7 mouse cellular contexts compared by ENCODE assay signal in genomic region chr7:130935793-130936471, GRCm38 (mm10). TPM values are rescaled to one million over a fixed set of nuclear protein-coding genes. Genes with fewer than 3 reads are reported as not detected.
DNase-seq lines count a peak whose midpoint lies in the region; ATAC-seq lines count a peak whose summit lies in the region.

Htra1 (plus strand) TSS chr7:130936111.

- DNase-seq in adrenal gland, postnatal 36 days: peak; percentile 90 to 93
- DNase-seq in heart, adult 8-10 months (ENCODE audit: low spot score): peak; percentile 78
- peak; percentile 56 to 77 for DNase-seq in kidney, adult 8-10 months

- peaks cover 73% of the 10 kb centered on the region for H3K27me3 ChIP-seq in embryonic facial prominence, embryonic 13.5 days
- H3K27me3 ChIP-seq in limb, embryonic 12.5 days: peaks cover 77% of the 10 kb centered on the region
- peaks cover 75% of the 10 kb centered on the region for H3K27me3 ChIP-seq in midbrain, embryonic 12.5 days
- peaks cover 22% of the 10 kb centered on the region for H3K27me3 ChIP-seq in stomach, embryonic 14.5 days (ENCODE audit: control insufficient read depth, insufficient read depth, low read length)

- no peaks in the 10 kb centered on the region for H3K36me3 ChIP-seq in embryonic facial prominence, embryonic 13.5 days
- H3K36me3 ChIP-seq in limb, embryonic 12.5 days: no peaks in the 10 kb centered on the region
- H3K36me3 ChIP-seq in midbrain, embryonic 12.5 days: no peaks in the 10 kb centered on the region
- H3K36me3 ChIP-seq in stomach, embryonic 14.5 days (ENCODE audit: control insufficient read depth, insufficient read depth, low read length): no peaks in the 10 kb centered on the region

- H3K27ac ChIP-seq in embryonic facial prominence, embryonic 13.5 days: no peak within 1 kb of the TSS
- H3K27ac ChIP-seq in limb, embryonic 12.5 days: no peak within 1 kb of the TSS
- no peak within 1 kb of the TSS for H3K27ac ChIP-seq in midbrain, embryonic 12.5 days (replicated peaks)
- H3K27ac ChIP-seq in stomach, embryonic 14.5 days (ENCODE audit: low read length): no peak within 1 kb of the TSS

- H3K9me3 ChIP-seq in embryonic facial prominence, embryonic 13.5 days: no peaks in the 10 kb centered on the region
- H3K9me3 ChIP-seq in limb, embryonic 12.5 days: no peaks in the 10 kb centered on the region
- no peaks in the 10 kb centered on the region for H3K9me3 ChIP-seq in midbrain, embryonic 12.5 days
- no peaks in the 10 kb centered on the region for H3K9me3 ChIP-seq in stomach, embryonic 14.5 days (ENCODE audit: control insufficient read depth, low read depth, low read length)

- peak within 1 kb of the TSS; percentile 56 for H3K4me3 ChIP-seq in embryonic facial prominence, embryonic 13.5 days
- H3K4me3 ChIP-seq in limb, embryonic 12.5 days (replicated peaks): peak within 1 kb of the TSS; percentile 56
- H3K4me3 ChIP-seq in midbrain, embryonic 12.5 days: peak within 1 kb of the TSS; percentile 53
- H3K4me3 ChIP-seq in stomach, embryonic 14.5 days (ENCODE audit: low read depth, low read length): peak within 1 kb of the TSS; percentile 54

- peak within 1 kb of the TSS; percentile 92 for H3K4me2 ChIP-seq in embryonic facial prominence, embryonic 13.5 days
- H3K4me2 ChIP-seq in limb, embryonic 12.5 days: peak within 1 kb of the TSS; percentile 73
- H3K4me2 ChIP-seq in midbrain, embryonic 12.5 days (replicated peaks): peak within 1 kb of the TSS; percentile 66
- peak within 1 kb of the TSS; percentile 84 for H3K4me2 ChIP-seq in stomach, embryonic 14.5 days (replicated peaks; ENCODE audit: low read depth, low read length)

- peak; percentile 81 for ATAC-seq in embryonic facial prominence, embryonic 13.5 days (ENCODE audit: insufficient number of reproducible peaks, insufficient read depth, low FRiP score, low TSS enrichment, low read depth)
- peak; percentile 80 for ATAC-seq in limb, embryonic 12.5 days (ENCODE audit: insufficient number of reproducible peaks, insufficient read depth, low FRiP score, low TSS enrichment, low read depth)
- peak; percentile 87 for ATAC-seq in midbrain, embryonic 12.5 days (ENCODE audit: low FRiP score, low read depth)
- ATAC-seq in stomach, embryonic 14.5 days (ENCODE audit: insufficient number of reproducible peaks, insufficient read depth, low FRiP score, low read depth): peak; percentile 53; the same call in 1 of the 2 replicates

- H3K9ac ChIP-seq in embryonic facial prominence, embryonic 13.5 days: peak within 1 kb of the TSS; percentile 71
- peak within 1 kb of the TSS; percentile 57 for H3K9ac ChIP-seq in limb, embryonic 12.5 days (replicated peaks)
- peak within 1 kb of the TSS; percentile 31; the same call in 1 of the 2 replicates for H3K9ac ChIP-seq in midbrain, embryonic 12.5 days (replicated peaks)
- 0 out of 2 replicates have a peak within 1 kb of the TSS, but pooled peaks have one; percentile 14 for H3K9ac ChIP-seq in stomach, embryonic 14.5 days (replicated peaks; ENCODE audit: low read depth, low read length)

- WGBS in embryonic facial prominence, embryonic 13.5 days: under 1% methylated on average over 70 of the region's 70 CpGs
- under 1% methylated on average over 70 of the region's 70 CpGs for WGBS in limb, embryonic 12.5 days
- WGBS in midbrain, embryonic 12.5 days: under 1% methylated on average over 70 of the region's 70 CpGs
- under 1% methylated on average over 70 of the region's 70 CpGs for WGBS in stomach, embryonic 14.5 days

- H3K4me1 ChIP-seq in embryonic facial prominence, embryonic 13.5 days: peaks cover 20% of the 10 kb centered on the region
- H3K4me1 ChIP-seq in limb, embryonic 12.5 days (replicated peaks): peaks cover 13% of the 10 kb centered on the region
- peaks cover 15% of the 10 kb centered on the region for H3K4me1 ChIP-seq in midbrain, embryonic 12.5 days
- peaks cover 13% of the 10 kb centered on the region for H3K4me1 ChIP-seq in stomach, embryonic 14.5 days (ENCODE audit: control insufficient read depth, insufficient read depth, low read length)

RNA-seq across cellular contexts. Expression of gene Htra1, which starts in this region (rescaled TPM):
- total RNA-seq in adrenal gland, postnatal 36 days (2021): 10 to 100 TPM; 38.5 to 94.6 TPM
- 29.9 and 33.7 TPM in 2 replicates for polyA plus RNA-seq in embryonic facial prominence, embryonic 13.5 days (2015; fragmentation: Nextera tagmentation; extraction: Ambion mirVana)
- total RNA-seq in heart, adult 8-10 months (2022): 100 to 1,000 TPM in 3 of 4 experiments, 10 to 100 TPM in 1; 96.9 to 118 (median 112) TPM
- polyA plus RNA-seq in limb, embryonic 12.5 days (2016; fragmentation: Nextera tagmentation; extraction: Ambion mirVana): 20.4 and 20.9 TPM in 2 replicates
- polyA plus RNA-seq in midbrain, embryonic 12.5 days (2016; fragmentation: Nextera tagmentation; extraction: Ambion mirVana): 6.1 and 9.2 TPM in 2 replicates
- 10.2 and 14.7 TPM in 2 replicates for polyA plus RNA-seq in stomach, embryonic 14.5 days (2014; fragmentation: Nextera tagmentation; extraction: Ambion mirVana)

Comparison
In these comparisons a context has a peak if more than half of its experiments do, and no peak if none do; other contexts are left out.
1. H3K9ac ChIP-seq: peak in every context shown above with its lines; median percentile 71 in embryonic facial prominence, embryonic 13.5 days; 57 in limb, embryonic 12.5 days; 31 in midbrain, embryonic 12.5 days; 14 in stomach, embryonic 14.5 days.